Comparison of ENCODE assay signal across 11 mouse cellular contexts in genomic region chr10:43106196-43106595, GRCm38 (mm10).
A peak's percentile ranks its signal among the peaks of the same experiment; 100 is the strongest.
DNase-seq lines count a peak whose midpoint lies in the region; ATAC-seq and TF ChIP-seq lines count a peak whose summit lies in the region.
"Had no signal": no experiment of that assay in that cellular context is flagged by ENCODE, and none has a peak within 500 bp of the region (broad histone marks: within the 10 kb centered on the region; RNA-seq: fewer than 3 reads in every experiment).

No protein-coding gene starts in this region.

- H3K27me3 ChIP-seq in embryonic facial prominence, embryonic 14.5 days (replicated peaks; ENCODE audit: control insufficient read depth, insufficient read depth, low read length): no peaks in the 10 kb centered on the region
- H3K27me3 ChIP-seq in hindbrain, embryonic 14.5 days (ENCODE audit: control insufficient read depth, insufficient read depth, low read length): no peaks in the 10 kb centered on the region
- no peaks in the 10 kb centered on the region for H3K27me3 ChIP-seq in neural tube, embryonic 12.5 days (replicated peaks)

- ATAC-seq in embryonic facial prominence, embryonic 14.5 days (ENCODE audit: low read depth): peak; percentile 53; the same call in 1 of the 2 replicates
- ATAC-seq in hindbrain, embryonic 14.5 days (ENCODE audit: low FRiP score): peak; percentile 78
- peak; percentile 91 for ATAC-seq in neural tube, embryonic 12.5 days (ENCODE audit: low FRiP score, low read depth)
- ATAC-seq: liver, postnatal 0 days had no signal

- H3K36me3 ChIP-seq in embryonic facial prominence, embryonic 14.5 days (ENCODE audit: control insufficient read depth, insufficient read depth, low read length): no peaks in the 10 kb centered on the region
- H3K36me3 ChIP-seq in hindbrain, embryonic 14.5 days (replicated peaks; ENCODE audit: control insufficient read depth, insufficient read depth): no peaks in the 10 kb centered on the region
- no peaks in the 10 kb centered on the region for H3K36me3 ChIP-seq in neural tube, embryonic 12.5 days

- TF ChIP-seq CTCF in brain, embryonic 14.5 days (IDR thresholded peaks at IDR 0.05; ENCODE audit: borderline replicate concordance, extremely low read depth, insufficient read depth, insufficient read length): no peak

- no peaks in the 10 kb centered on the region for H3K4me1 ChIP-seq in embryonic facial prominence, embryonic 14.5 days (ENCODE audit: control insufficient read depth, insufficient read depth, low read length)
- H3K4me1 ChIP-seq in hindbrain, embryonic 14.5 days (replicated peaks; ENCODE audit: control insufficient read depth, insufficient read depth, low read length): peaks cover 42% of the 10 kb centered on the region
- peaks cover 29% of the 10 kb centered on the region for H3K4me1 ChIP-seq in neural tube, embryonic 12.5 days

- H3K27ac ChIP-seq in embryonic facial prominence, embryonic 14.5 days (replicated peaks; ENCODE audit: low read depth, low read length): no peak overlapping the region
- peak overlapping the region; percentile 58 for H3K27ac ChIP-seq in hindbrain, embryonic 14.5 days
- H3K27ac ChIP-seq in neural tube, embryonic 12.5 days: no peak overlapping the region
- H3K27ac ChIP-seq: heart, adult 2 months had no signal

- H3K4me2 ChIP-seq in embryonic facial prominence, embryonic 14.5 days (ENCODE audit: low read depth, low read length): no peak overlapping the region
- no peak overlapping the region for H3K4me2 ChIP-seq in hindbrain, embryonic 14.5 days (replicated peaks)
- 0 out of 2 replicates have a peak overlapping the region, but pooled peaks have one; percentile 7 for H3K4me2 ChIP-seq in neural tube, embryonic 12.5 days (replicated peaks)

- H3K4me3 ChIP-seq in embryonic facial prominence, embryonic 14.5 days (ENCODE audit: low read depth, low read length): no peak overlapping the region
- H3K4me3 ChIP-seq in hindbrain, embryonic 14.5 days (replicated peaks; ENCODE audit: low read length): no peak overlapping the region
- no peak overlapping the region for H3K4me3 ChIP-seq in neural tube, embryonic 12.5 days
- H3K4me3 ChIP-seq: heart, adult 2 months had no signal

- peak; percentile 87 for DNase-seq in brain, embryonic 14.5 days (ENCODE audit: low read depth)
- DNase-seq in embryonic facial prominence, embryonic 14.5 days (ENCODE audit: low spot score): peak; percentile 29
- DNase-seq in hindbrain, embryonic 14.5 days (ENCODE audit: low spot score): peak; percentile 53
- no peak for DNase-seq in right cerebral cortex, postnatal 36 days (ENCODE audit: low spot score in 2 of 2)
- DNase-seq in adrenal gland, postnatal 36 days: no peak
- DNase-seq in gastrocnemius, adult 18-20 months (ENCODE audit: low spot score): no peak
- DNase-seq: heart, adult 2 months; kidney, postnatal 4 days; liver, postnatal 0 days; thymus, postnatal 36 days had no signal

- WGBS in embryonic facial prominence, embryonic 14.5 days: 44% methylated on average over 7 of the region's 7 CpGs
- WGBS in hindbrain, embryonic 14.5 days: 13% methylated on average over 7 of the region's 7 CpGs
- WGBS in neural tube, embryonic 12.5 days: 15% methylated on average over 7 of the region's 7 CpGs

- H3K9me3 ChIP-seq in embryonic facial prominence, embryonic 14.5 days (ENCODE audit: control insufficient read depth, low read length): no peaks in the 10 kb centered on the region
- no peaks in the 10 kb centered on the region for H3K9me3 ChIP-seq in hindbrain, embryonic 14.5 days (ENCODE audit: control insufficient read depth, low read length)
- H3K9me3 ChIP-seq in neural tube, embryonic 12.5 days: no peaks in the 10 kb centered on the region

- H3K9ac ChIP-seq in embryonic facial prominence, embryonic 14.5 days (ENCODE audit: low read depth, low read length): no peak overlapping the region
- H3K9ac ChIP-seq in hindbrain, embryonic 14.5 days: no peak overlapping the region
- H3K9ac ChIP-seq in neural tube, embryonic 12.5 days: no peak overlapping the region
- H3K9ac ChIP-seq: liver, postnatal 0 days had no signal

- no peak for TF ChIP-seq POLR2A in brain, embryonic 14.5 days (IDR thresholded peaks at IDR 0.05; ENCODE audit: borderline replicate concordance, extremely low read depth, insufficient read depth, insufficient read length, poor library complexity, severe bottlenecking)

Comparison
In these comparisons a context has a peak if more than half of its experiments do, and no peak if none do; other contexts are left out.
1. DNase-seq: peak in brain, embryonic 14.5 days (single experiment), embryonic facial prominence, embryonic 14.5 days (single experiment) and hindbrain, embryonic 14.5 days (single experiment); none in right cerebral cortex, postnatal 36 days (0 of 2), adrenal gland, postnatal 36 days (0 of 2) and gastrocnemius, adult 18-20 months (single experiment).
2. Peak in every context shown above with its lines, with median percentiles within 50 percentile points of each other: ATAC-seq.